Mouse (Mus musculus) embryonic fibroblast, embryonic 13.5 days (primary cell): ENCODE measurements at regions not wholly inside any gene's neighbourhood (a gene's known extent, or its start where the extent isn't known, plus 50 kb on each side); places are given as distances from the start of the nearest gene placed in this dataset.

Experiments used
- H3K27ac ChIP-seq: 2 replicates; pipeline ENCODE4 v1.5.1; 2012; ENCODE audit warnings: low read length, control low read depth, inconsistent platforms; ENCODE audit not compliant: insufficient read depth
- H3K4me1 ChIP-seq: 2 replicates; pipeline ENCODE4 v1.6.1; 2011; ENCODE audit warnings: low read length; ENCODE audit not compliant: control insufficient read depth, insufficient read depth
- H3K4me3 ChIP-seq: 2 replicates; pipeline ENCODE4 v1.5.1; 2011; ENCODE audit warnings: mild to moderate bottlenecking, control low read depth, low read length; ENCODE audit not compliant: insufficient read depth
- CTCF ChIP-seq: IDR thresholded peaks from 2 replicates; pipeline ENCODE4 v1.5.1; 2011; ENCODE audit warnings: mild to moderate bottlenecking, control low read depth, low read length, moderate library complexity, borderline replicate concordance; ENCODE audit not compliant: insufficient read depth
- POLR2A ChIP-seq: IDR thresholded peaks from 2 replicates; pipeline ENCODE4 v1.6.1; 2011; ENCODE audit warnings: low read depth, mild to moderate bottlenecking, control low read depth, low read length, moderate library complexity

- Histone ChIP-seq H3K27ac (no peak overlapping the region), H3K4me3 (no peak overlapping the region), H3K4me1 (no peaks in the 10 kb centered on the region)
- TF ChIP-seq CTCF (no peak), POLR2A (no peak)
These were observed 88.8 kb downstream of the Klf4 start for GRCm38 (mm10) chr4:55443489-55443888.

- TF ChIP-seq POLR2A (no peak), CTCF (no peak)
- Histone ChIP-seq H3K27ac (no peak overlapping the region), H3K4me1 (no peaks in the 10 kb centered on the region), H3K4me3 (no peak overlapping the region)
These were observed 90.2 kb downstream of the Klf4 start for GRCm38 (mm10) chr4:55442098-55442497.
